Mouse (Mus musculus) retina, adult 2 months (tissue): ENCODE measurements around the gene Stard10.

Experiments used
- DNase-seq: peaks from one replicate; pipeline ENCODE4 v3.0.0-alpha.2; 2012; ENCODE audit warnings: low read depth, low spot score

Stard10 gene

GRCm38 (mm10) chr7:101330841-101331173 lies 13.9 kb downstream of the Stard10 start:
- no peak for DNase-seq

GRCm38 (mm10) chr7:101332045-101332831 lies 15.4 kb downstream of the Stard10 start:
- DNase-seq = no peak

- DNase-seq = no peak
Observed at GRCm38 (mm10) chr7:101335228-101335627, 18.3 kb downstream of the Stard10 start.

GRCm38 (mm10) chr7:101336686-101337085 lies 19.8 kb downstream of the Stard10 start:
- no peak for DNase-seq

- no peak for DNase-seq
Observed at GRCm38 (mm10) chr7:101337401-101337800, 20.5 kb downstream of the Stard10 start.

- DNase-seq = no peak
Observed at GRCm38 (mm10) chr7:101341405-101341804, 24.5 kb downstream of the Stard10 start.

GRCm38 (mm10) chr7:101343135-101343534 lies 26.2 kb downstream of the Stard10 start:
- no peak for DNase-seq

GRCm38 (mm10) chr7:101344892-101345291 lies 28.0 kb downstream of the Stard10 start:
- DNase-seq = no peak

GRCm38 (mm10) chr7:101346991-101347390 lies 30.1 kb downstream of the Stard10 start:
- no peak for DNase-seq

GRCm38 (mm10) chr7:101347767-101348270 lies 30.9 kb downstream of the Stard10 start, which contains the start of gene Arap1:
Gene Arap1, plus strand, starts transcription at chr7:101348067.
- no peak for DNase-seq

GRCm38 (mm10) chr7:101348312-101348711 lies 31.4 kb downstream of the Stard10 start:
- DNase-seq = no peak

- DNase-seq = no peak
Observed at GRCm38 (mm10) chr7:101349861-101350260, 33.0 kb downstream of the Stard10 start.

- DNase-seq = no peak
Observed at GRCm38 (mm10) chr7:101352404-101352803, 35.5 kb downstream of the Stard10 start.

- no peak for DNase-seq
Observed at GRCm38 (mm10) chr7:101354423-101354822, 37.5 kb downstream of the Stard10 start.

GRCm38 (mm10) chr7:101355551-101356100 lies 38.7 kb downstream of the Stard10 start:
- no peak for DNase-seq

- no peak for DNase-seq
Observed at GRCm38 (mm10) chr7:101356868-101357267, 40.0 kb downstream of the Stard10 start.

- no peak for DNase-seq
Observed at GRCm38 (mm10) chr7:101360406-101360805, 43.5 kb downstream of the Stard10 start.

- no peak for DNase-seq
Observed at GRCm38 (mm10) chr7:101361021-101361420, 44.1 kb downstream of the Stard10 start.

- DNase-seq = no peak
Observed at GRCm38 (mm10) chr7:101361767-101362166, 44.9 kb downstream of the Stard10 start.

GRCm38 (mm10) chr7:101362791-101363191 lies 45.9 kb downstream of the Stard10 start:
- no peak for DNase-seq

- no peak for DNase-seq
Observed at GRCm38 (mm10) chr7:101363914-101364313, 47.0 kb downstream of the Stard10 start.

GRCm38 (mm10) chr7:101367901-101368852 lies 51.3 kb downstream of the Stard10 start:
- no peak for DNase-seq
